Mouse (Mus musculus): ENCODE measurements around the gene Rps10.
"Not testable (repeated sequence)": the region's sequence is repeated elsewhere in the genome, so short reads cannot be mapped to it uniquely, and the experiment has no call there.

Rps10 gene

GRCm38 (mm10) chr17:27644572-27644971 is 8.1 kb upstream of the Rps10 start:
- DNase-seq (ENCODE audit: low spot score in 2 of 2), result no peak

- no peak for DNase-seq (ENCODE audit: low spot score in 2 of 2)
These were observed 7.3 kb upstream of the Rps10 start for GRCm38 (mm10) chr17:27643756-27644155.

GRCm38 (mm10) chr17:27643101-27643500 is 6.6 kb upstream of the Rps10 start:
- DNase-seq (ENCODE audit: low spot score in 2 of 2), result no peak

- no peak for DNase-seq (ENCODE audit: low spot score in 2 of 2)
These were observed 6.1 kb upstream of the Rps10 start for GRCm38 (mm10) chr17:27642491-27643062.

GRCm38 (mm10) chr17:27639851-27640250 is 3.4 kb upstream of the Rps10 start:
- not testable (repeated sequence) for DNase-seq (ENCODE audit: low spot score in 2 of 2)

- DNase-seq (ENCODE audit: low spot score in 2 of 2), result no peak
These were observed 2.5 kb upstream of the Rps10 start for GRCm38 (mm10) chr17:27638921-27639332.

GRCm38 (mm10) chr17:27637333-27637732 is 864 bp upstream of the Rps10 start:
- DNase-seq (ENCODE audit: low spot score in 2 of 2), result no peak

- not testable (repeated sequence) for DNase-seq (ENCODE audit: low spot score in 2 of 2)
These were observed 930 bp downstream of the Rps10 start for GRCm38 (mm10) chr17:27635575-27635903.

GRCm38 (mm10) chr17:27634871-27635574 is 1.4 kb downstream of the Rps10 start, which contains the start of gene RPS10-NUDT3:
TSS of gene RPS10-NUDT3 (minus strand) at chr17:27635222.
- peak; percentile 77 to 78 for DNase-seq (ENCODE audit: low spot score in 2 of 2)

- peak; percentile 57 to 58 for DNase-seq (ENCODE audit: low spot score in 2 of 2)
These were observed 7.0 kb downstream of the Rps10 start for GRCm38 (mm10) chr17:27629249-27630020.

GRCm38 (mm10) chr17:27628376-27628775 is 8.1 kb downstream of the Rps10 start:
- DNase-seq (ENCODE audit: low spot score in 2 of 2), result no peak

- DNase-seq (ENCODE audit: low spot score in 2 of 2), result no peak
These were observed 9.0 kb downstream of the Rps10 start for GRCm38 (mm10) chr17:27627451-27627850.

- DNase-seq (ENCODE audit: low spot score in 2 of 2), result no peak
These were observed 9.8 kb downstream of the Rps10 start for GRCm38 (mm10) chr17:27626681-27627080.

- no peak for DNase-seq (ENCODE audit: low spot score in 2 of 2)
These were observed 10.8 kb downstream of the Rps10 start for GRCm38 (mm10) chr17:27625455-27626251.

- peak; percentile 79 to 83 for DNase-seq (ENCODE audit: low spot score in 2 of 2)
These were observed 12.8 kb downstream of the Rps10 start, which contains the start of gene Nudt3 for GRCm38 (mm10) chr17:27623360-27624326. TSS of gene Nudt3 (minus strand) at chr17:27623495.

- DNase-seq (ENCODE audit: low spot score in 2 of 2), result peak; percentile 24 to 63
These were observed 13.7 kb downstream of the Rps10 start for GRCm38 (mm10) chr17:27622611-27623359.

GRCm38 (mm10) chr17:27621705-27622531 is 14.6 kb downstream of the Rps10 start:
- DNase-seq (ENCODE audit: low spot score in 2 of 2), result no peak

GRCm38 (mm10) chr17:27621161-27621560 is 15.3 kb downstream of the Rps10 start:
- DNase-seq (ENCODE audit: low spot score in 2 of 2), result no peak

- no peak for DNase-seq (ENCODE audit: low spot score in 2 of 2)
These were observed 21.1 kb downstream of the Rps10 start for GRCm38 (mm10) chr17:27615388-27615787.

All from urinary bladder, adult 18-20 months (tissue).